In genomic region chr19:47302191-47302852, GRCm38 (mm10) we compare ENCODE assay signal across 8 mouse cellular contexts.
DNase-seq lines count a peak whose midpoint lies in the region; ATAC-seq lines count a peak whose summit lies in the region.

No protein-coding gene starts in this region.

- peaks cover 20% of the 10 kb centered on the region for H3K4me1 ChIP-seq in liver, embryonic 11.5 days (replicated peaks; ENCODE audit: control insufficient read depth, insufficient read depth, low read length)
- H3K4me1 ChIP-seq in liver, embryonic 12.5 days: peaks cover 15% of the 10 kb centered on the region
- peaks cover 28 to 34% of the 10 kb centered on the region in 2 experiments for H3K4me1 ChIP-seq in heart, embryonic 14.5 days (ENCODE audit: control insufficient read depth in 2 of 2, insufficient read depth in 2 of 2, low read length in 2 of 2)
- H3K4me1 ChIP-seq in midbrain, embryonic 13.5 days (replicated peaks): peaks cover 25% of the 10 kb centered on the region

- H3K36me3 ChIP-seq in liver, embryonic 11.5 days (ENCODE audit: control insufficient read depth, insufficient read depth, low read length): no peaks in the 10 kb centered on the region
- no peaks in the 10 kb centered on the region for H3K36me3 ChIP-seq in liver, embryonic 12.5 days
- H3K36me3 ChIP-seq in heart, embryonic 14.5 days (ENCODE audit: control insufficient read depth, insufficient read depth, low read length): peaks cover 70% of the 10 kb centered on the region
- H3K36me3 ChIP-seq in midbrain, embryonic 13.5 days: no peaks in the 10 kb centered on the region

- WGBS in liver, embryonic 11.5 days: 71% methylated on average over 21 of the region's 21 CpGs
- 71% methylated on average over 21 of the region's 21 CpGs for WGBS in liver, embryonic 12.5 days (ENCODE audit: insufficient replicate concordance)
- whole genome bisulfite sequencing in heart, embryonic 14.5 days: 60% methylated on average over 21 of the region's 21 CpGs
- WGBS in midbrain, embryonic 13.5 days: 56% methylated on average over 21 of the region's 21 CpGs

- ATAC-seq in liver, embryonic 11.5 days (replicated peaks; ENCODE audit: low FRiP score): no peak
- no peak for ATAC-seq in liver, embryonic 12.5 days
- ATAC-seq in heart, embryonic 14.5 days (ENCODE audit: insufficient number of reproducible peaks, insufficient read depth, low FRiP score, low read depth): no peak
- ATAC-seq in midbrain, embryonic 13.5 days: peak; percentile 39; the same call in 1 of the 2 replicates

- intact Hi-C loops in left cerebral cortex, postnatal 10 days (cut with DNase I): no loop called here

- peak overlapping the region; percentile 46; the same call in 1 of the 2 replicates for H3K27ac ChIP-seq in liver, embryonic 11.5 days (ENCODE audit: low read depth, low read length)
- no peak overlapping the region for H3K27ac ChIP-seq in liver, embryonic 12.5 days
- H3K27ac ChIP-seq in heart, embryonic 14.5 days (replicated peaks in 1 of 2; ENCODE audit: control insufficient read depth in 1 of 2, insufficient read depth in 1 of 2, low read depth in 2 of 2, low read length in 2 of 2): peak overlapping the region; percentile 28 to 62
- H3K27ac ChIP-seq in midbrain, embryonic 13.5 days: peak overlapping the region; percentile 78

- no peaks in the 10 kb centered on the region for H3K27me3 ChIP-seq in liver, embryonic 11.5 days (replicated peaks; ENCODE audit: control insufficient read depth, insufficient read depth, low read length)
- no peaks in the 10 kb centered on the region for H3K27me3 ChIP-seq in liver, embryonic 12.5 days (replicated peaks)
- H3K27me3 ChIP-seq in heart, embryonic 14.5 days (ENCODE audit: control insufficient read depth, insufficient read depth, low read length): no peaks in the 10 kb centered on the region
- no peaks in the 10 kb centered on the region for H3K27me3 ChIP-seq in midbrain, embryonic 13.5 days

- no peak overlapping the region for H3K9ac ChIP-seq in liver, embryonic 11.5 days (ENCODE audit: low read depth, low read length)
- H3K9ac ChIP-seq in liver, embryonic 12.5 days: no peak overlapping the region
- H3K9ac ChIP-seq in heart, embryonic 14.5 days (ENCODE audit: low read length): peak overlapping the region; percentile 40; the same call in 1 of the 2 replicates
- H3K9ac ChIP-seq in midbrain, embryonic 13.5 days (replicated peaks): 0 out of 2 replicates have a peak overlapping the region, but pooled peaks have one; percentile 0

- H3K9me3 ChIP-seq in liver, embryonic 11.5 days (ENCODE audit: control insufficient read depth, low read length): no peaks in the 10 kb centered on the region
- no peaks in the 10 kb centered on the region for H3K9me3 ChIP-seq in liver, embryonic 12.5 days (replicated peaks)
- no peaks in the 10 kb centered on the region for H3K9me3 ChIP-seq in heart, embryonic 14.5 days (ENCODE audit: control insufficient read depth, low read length)
- H3K9me3 ChIP-seq in midbrain, embryonic 13.5 days: no peaks in the 10 kb centered on the region

- H3K4me3 ChIP-seq in liver, embryonic 11.5 days (ENCODE audit: low read depth, low read length): no peak overlapping the region
- H3K4me3 ChIP-seq in liver, embryonic 12.5 days: no peak overlapping the region
- H3K4me3 ChIP-seq in heart, embryonic 14.5 days (ENCODE audit: control insufficient read depth in 1 of 2, insufficient read depth in 1 of 2, low read depth in 1 of 2, low read length in 2 of 2): no peak overlapping the region
- H3K4me3 ChIP-seq in midbrain, embryonic 13.5 days (replicated peaks): no peak overlapping the region

- no peak overlapping the region for H3K4me2 ChIP-seq in liver, embryonic 11.5 days
- no peak overlapping the region for H3K4me2 ChIP-seq in liver, embryonic 12.5 days
- H3K4me2 ChIP-seq in heart, embryonic 14.5 days (ENCODE audit: low read length): peak overlapping the region; percentile 18; the same call in 1 of the 2 replicates
- 0 out of 2 replicates have a peak overlapping the region, but pooled peaks have one; percentile 30 for H3K4me2 ChIP-seq in midbrain, embryonic 13.5 days (replicated peaks)

- DNase-seq in liver, embryonic 11.5 days (ENCODE audit: low spot score): no peak
- DNase-seq in kidney, postnatal 25 days: peak; percentile 86 to 93
- DNase-seq in left cerebral cortex, postnatal 10 days (ENCODE audit: extremely low spot score in 1 of 2, low spot score in 2 of 2): no peak
- no peak for DNase-seq in cerebellum, adult 9-11 months
- DNase-seq in urinary bladder, postnatal 14 days (ENCODE audit: low spot score): no peak

Comparison
In these comparisons a context has a peak if more than half of its experiments do, and no peak if none do; other contexts are left out.
1. DNase-seq: peak in kidney, postnatal 25 days (2 of 2); none in liver, embryonic 11.5 days (single experiment), left cerebral cortex, postnatal 10 days (0 of 2), cerebellum, adult 9-11 months (single experiment) and urinary bladder, postnatal 14 days (single experiment).
2. H3K4me2 ChIP-seq: peak in heart, embryonic 14.5 days (single experiment) and midbrain, embryonic 13.5 days (single experiment); none in liver, embryonic 11.5 days (single experiment) and liver, embryonic 12.5 days (single experiment).
3. H3K9ac ChIP-seq: peak in heart, embryonic 14.5 days (single experiment) and midbrain, embryonic 13.5 days (single experiment); none in liver, embryonic 11.5 days (single experiment) and liver, embryonic 12.5 days (single experiment).